26 mouse cellular contexts compared by ENCODE assay signal in the genomic region with DNA sequence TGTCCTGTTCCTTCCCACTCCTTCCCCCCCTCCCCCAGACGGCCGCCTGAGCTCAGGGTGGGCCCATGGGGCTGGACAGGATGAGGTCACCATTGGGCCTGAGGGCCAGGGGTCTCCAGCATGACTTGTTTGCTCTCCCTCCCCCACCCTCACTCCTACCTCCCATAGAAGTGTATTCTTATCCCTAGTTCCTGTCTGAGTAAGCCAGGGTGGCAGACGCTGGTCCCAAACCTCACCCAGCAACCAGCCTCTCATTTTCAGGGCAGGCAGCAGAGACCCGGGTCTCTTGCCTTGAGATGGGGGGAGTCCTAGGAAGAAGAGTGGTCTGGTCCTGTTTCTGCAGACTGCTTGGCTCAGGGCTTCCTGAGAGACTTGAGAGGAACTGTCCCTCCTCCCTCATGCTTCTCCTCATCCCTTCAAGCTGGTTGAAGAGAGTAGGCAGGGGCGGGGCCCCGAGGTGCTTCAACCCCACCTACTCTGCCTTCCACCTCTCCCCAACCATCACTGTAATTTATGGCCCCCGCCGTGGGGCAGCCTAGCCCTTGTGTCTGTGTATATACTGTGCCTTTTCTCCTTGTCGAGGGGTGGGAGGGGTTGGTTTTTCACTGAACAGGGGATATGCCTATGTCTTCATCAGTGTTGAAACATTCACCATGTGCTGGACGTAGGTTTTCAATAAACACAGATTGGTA. TPM values are rescaled to one million over a fixed set of nuclear protein-coding genes. Genes with fewer than 3 reads are reported as not detected.
DNase-seq lines count a peak whose midpoint lies in the region; ATAC-seq and TF ChIP-seq lines count a peak whose summit lies in the region.
"Had no signal": no experiment of that assay in that cellular context is flagged by ENCODE, and none has a peak within 500 bp of the region (broad histone marks: within the 10 kb centered on the region; RNA-seq: fewer than 3 reads in every experiment).

No protein-coding gene starts in this region.

- TF ChIP-seq CTCF in intestine, postnatal 0 days (IDR thresholded peaks at IDR 0.05; ENCODE audit: low read depth), result no peak
- TF ChIP-seq CTCF in midbrain, postnatal 0 days (IDR thresholded peaks at IDR 0.05), result no peak

- WGBS in intestine, embryonic 14.5 days, result 55% methylated on average over 9 of the region's 10 CpGs
- WGBS in intestine, postnatal 0 days, result 56% methylated on average over 10 of the region's 10 CpGs
- WGBS in midbrain, postnatal 0 days, result 66% methylated on average over 10 of the region's 10 CpGs
- WGBS in midbrain, embryonic 15.5 days, result 61% methylated on average over 10 of the region's 10 CpGs

- H3K9ac ChIP-seq in intestine, embryonic 14.5 days (ENCODE audit: low read length), result no peak overlapping the region
- no peak overlapping the region for H3K9ac ChIP-seq in intestine, postnatal 0 days (ENCODE audit: low read depth, low read length)
- H3K9ac ChIP-seq in midbrain, postnatal 0 days (replicated peaks; ENCODE audit: low read length, poor library complexity, severe bottlenecking), result 0 out of 2 replicates have a peak overlapping the region, but pooled peaks have one; percentile 13
- H3K9ac ChIP-seq in midbrain, embryonic 15.5 days, result no peak overlapping the region
- H3K9ac ChIP-seq: embryonic facial prominence, embryonic 12.5 days; heart, embryonic 12.5 days; liver, embryonic 13.5 days; lung, embryonic 14.5 days; neural tube, embryonic 15.5 days had no signal

- peaks cover 39% of the 10 kb centered on the region for H3K27me3 ChIP-seq in intestine, embryonic 14.5 days (replicated peaks; ENCODE audit: control insufficient read depth, insufficient read depth, low read length)
- no peaks in the 10 kb centered on the region; the same call in 1 of the 2 replicates for H3K27me3 ChIP-seq in intestine, postnatal 0 days (replicated peaks; ENCODE audit: control insufficient read depth, insufficient read depth, low read length)
- H3K27me3 ChIP-seq in midbrain, postnatal 0 days (ENCODE audit: insufficient read depth, low read length), result peaks cover 24% of the 10 kb centered on the region
- peaks cover 29% of the 10 kb centered on the region for H3K27me3 ChIP-seq in midbrain, embryonic 15.5 days (replicated peaks)

- H3K4me3 ChIP-seq in intestine, embryonic 14.5 days (ENCODE audit: low read depth, low read length), result no peak overlapping the region
- H3K4me3 ChIP-seq in intestine, postnatal 0 days (ENCODE audit: low read depth, low read length), result no peak overlapping the region
- no peak overlapping the region for H3K4me3 ChIP-seq in midbrain, postnatal 0 days (ENCODE audit: low read depth, low read length)
- no peak overlapping the region for H3K4me3 ChIP-seq in midbrain, embryonic 15.5 days
- H3K4me3 ChIP-seq: embryonic facial prominence, embryonic 12.5 days; erythroblast, embryonic 14.5 days; heart, embryonic 12.5 days; liver, embryonic 13.5 days; neural tube, embryonic 15.5 days had no signal

- no peak overlapping the region for H3K4me2 ChIP-seq in intestine, embryonic 14.5 days (ENCODE audit: low read length)
- H3K4me2 ChIP-seq in intestine, postnatal 0 days (replicated peaks; ENCODE audit: low read depth), result no peak overlapping the region
- no peak overlapping the region for H3K4me2 ChIP-seq in midbrain, postnatal 0 days (ENCODE audit: low read depth, low read length, poor library complexity, severe bottlenecking)
- no peak overlapping the region for H3K4me2 ChIP-seq in midbrain, embryonic 15.5 days
- H3K4me2 ChIP-seq: embryonic facial prominence, embryonic 12.5 days; heart, embryonic 12.5 days; liver, embryonic 13.5 days; lung, embryonic 14.5 days; neural tube, embryonic 15.5 days had no signal

- H3K9me3 ChIP-seq in intestine, embryonic 14.5 days (ENCODE audit: control insufficient read depth, low read length), result no peaks in the 10 kb centered on the region
- H3K9me3 ChIP-seq in intestine, postnatal 0 days (ENCODE audit: control insufficient read depth), result no peaks in the 10 kb centered on the region
- H3K9me3 ChIP-seq in midbrain, postnatal 0 days (ENCODE audit: low read length), result no peaks in the 10 kb centered on the region
- H3K9me3 ChIP-seq in midbrain, embryonic 15.5 days, result no peaks in the 10 kb centered on the region
- H3K9me3 ChIP-seq: embryonic facial prominence, embryonic 12.5 days; heart, embryonic 12.5 days; liver, embryonic 13.5 days; neural tube, embryonic 15.5 days had no signal

- 0 out of 2 replicates have a peak, but pooled peaks cover 4% of the 10 kb centered on the region for H3K4me1 ChIP-seq in intestine, embryonic 14.5 days (replicated peaks; ENCODE audit: control insufficient read depth, insufficient read depth, low read length)
- H3K4me1 ChIP-seq in intestine, postnatal 0 days (replicated peaks; ENCODE audit: control insufficient read depth, insufficient read depth, low read length), result no peaks in the 10 kb centered on the region
- H3K4me1 ChIP-seq in midbrain, postnatal 0 days (ENCODE audit: insufficient read depth, low read length), result peaks cover 9% of the 10 kb centered on the region; the same call in 1 of the 2 replicates
- peaks cover 21% of the 10 kb centered on the region for H3K4me1 ChIP-seq in midbrain, embryonic 15.5 days

- no peak overlapping the region for H3K27ac ChIP-seq in intestine, embryonic 14.5 days (ENCODE audit: low read depth)
- H3K27ac ChIP-seq in intestine, postnatal 0 days (ENCODE audit: low read depth, low read length), result no peak overlapping the region
- H3K27ac ChIP-seq in midbrain, postnatal 0 days (ENCODE audit: low read depth, low read length), result no peak overlapping the region
- no peak overlapping the region for H3K27ac ChIP-seq in midbrain, embryonic 15.5 days
- H3K27ac ChIP-seq: embryonic facial prominence, embryonic 12.5 days; liver, embryonic 13.5 days; neural tube, embryonic 15.5 days had no signal

- ATAC-seq in cerebellum, adult (ENCODE audit: insufficient number of reproducible peaks, low FRiP score, low TSS enrichment), result no peak
- 0 out of 2 replicates have a peak, but pooled peaks have one; percentile 21 for ATAC-seq in intestine, embryonic 14.5 days (replicated peaks; ENCODE audit: low FRiP score, low TSS enrichment, low read depth)
- ATAC-seq in intestine, postnatal 0 days, result no peak
- ATAC-seq in midbrain, postnatal 0 days (ENCODE audit: low FRiP score), result no peak
- no peak for ATAC-seq in midbrain, embryonic 15.5 days (replicated peaks)

- peak; percentile 70 for DNase-seq in cerebellum, adult 9-11 months
- DNase-seq in intestine, embryonic 14.5 days (ENCODE audit: low spot score), result no peak
- no peak for DNase-seq in midbrain, postnatal 0 days (ENCODE audit: low spot score)
- DNase-seq in frontal cortex, postnatal 14 days (ENCODE audit: low spot score in 2 of 2), result no peak
- DNase-seq: B cell, adult 2 months; heart, postnatal 14 days; kidney, postnatal 36 days; liver, embryonic 13.5 days; lung, embryonic 14.5 days; lung, postnatal 36 days; right cerebral cortex, postnatal 14 days; spleen, adult 18-20 months; thymus, adult 18-20 months; thymus, postnatal 4 days had no signal

- H3K36me3 ChIP-seq in intestine, embryonic 14.5 days (ENCODE audit: control insufficient read depth, insufficient read depth, low read length), result peaks cover 65% of the 10 kb centered on the region
- peaks cover 65% of the 10 kb centered on the region for H3K36me3 ChIP-seq in intestine, postnatal 0 days (ENCODE audit: control insufficient read depth, insufficient read depth)
- peaks cover 48% of the 10 kb centered on the region for H3K36me3 ChIP-seq in midbrain, postnatal 0 days (ENCODE audit: insufficient read depth, low read length)
- H3K36me3 ChIP-seq in midbrain, embryonic 15.5 days (replicated peaks), result peaks cover 23% of the 10 kb centered on the region

RNA-seq across cellular contexts. Expression of a gene that starts 7.8 kb away (rescaled TPM):
- 0.15 TPM in 2 replicates for polyA plus RNA-seq in intestine, embryonic 14.5 days (2014; fragmentation: Nextera tagmentation; extraction: Ambion mirVana)
- polyA plus RNA-seq in intestine, postnatal 0 days (2015; fragmentation: Nextera tagmentation; extraction: Ambion mirVana), result not detected in 2 replicates
- 6.5 and 7.6 TPM in 2 replicates for total RNA-seq in midbrain, postnatal 0 days (2014; rRNA removed)
- 1.6 and 2.2 TPM in 2 replicates for polyA plus RNA-seq in midbrain, postnatal 0 days (2015; fragmentation: Nextera tagmentation; extraction: Ambion mirVana)
- polyA plus RNA-seq in midbrain, embryonic 15.5 days (2015; fragmentation: Nextera tagmentation; extraction: Ambion mirVana), result 1.1 and 1.5 TPM in 2 replicates
- total RNA-seq: gastrocnemius, adult 8-10 months; granulocyte monocyte progenitor cell, adult 5-6 weeks; megakaryocyte-erythroid progenitor cell, adult 5-6 weeks had no signal

RNA-seq across cellular contexts. Expression of a gene that starts 19.3 kb away (rescaled TPM):
- polyA plus RNA-seq in intestine, embryonic 14.5 days (2014; fragmentation: Nextera tagmentation; extraction: Ambion mirVana), result 0.11 and 0.15 TPM in 2 replicates
- 0.10 TPM in 1 of 2 replicates, not detected in the other for polyA plus RNA-seq in intestine, postnatal 0 days (2015; fragmentation: Nextera tagmentation; extraction: Ambion mirVana)
- 0.94 and 2.1 TPM in 2 replicates for total RNA-seq in midbrain, postnatal 0 days (2014; rRNA removed)
- 0.18 and 0.27 TPM in 2 replicates for polyA plus RNA-seq in midbrain, postnatal 0 days (2015; fragmentation: Nextera tagmentation; extraction: Ambion mirVana)
- polyA plus RNA-seq in midbrain, embryonic 15.5 days (2015; fragmentation: Nextera tagmentation; extraction: Ambion mirVana), result 0.08 and 0.26 TPM in 2 replicates
- total RNA-seq: gastrocnemius, adult 8-10 months had no signal
- polyA plus RNA-seq: heart, embryonic 12.5 days; limb, embryonic 11.5 days; lung, embryonic 14.5 days had no signal

RNA-seq across cellular contexts. Expression of a gene that starts 39.7 kb away (rescaled TPM):
- 64.9 and 70.3 TPM in 2 replicates for polyA plus RNA-seq in intestine, embryonic 14.5 days (2014; fragmentation: Nextera tagmentation; extraction: Ambion mirVana)
- polyA plus RNA-seq in intestine, postnatal 0 days (2015; fragmentation: Nextera tagmentation; extraction: Ambion mirVana), result 14.8 and 16.5 TPM in 2 replicates
- total RNA-seq in midbrain, postnatal 0 days (2014; rRNA removed), result 5.2 and 17.9 TPM in 2 replicates
- 10.2 TPM in 2 replicates for polyA plus RNA-seq in midbrain, postnatal 0 days (2015; fragmentation: Nextera tagmentation; extraction: Ambion mirVana)
- 10.7 and 13.6 TPM in 2 replicates for polyA plus RNA-seq in midbrain, embryonic 15.5 days (2015; fragmentation: Nextera tagmentation; extraction: Ambion mirVana)
- total RNA-seq: gastrocnemius, adult 8-10 months had no signal

RNA-seq across cellular contexts. Expression of a gene that starts 47.4 kb away (rescaled TPM):
- polyA plus RNA-seq in intestine, embryonic 14.5 days (2014; fragmentation: Nextera tagmentation; extraction: Ambion mirVana), result 0.15 TPM in 1 of 2 replicates, not detected in the other
- 0.13 TPM in 1 of 2 replicates, not detected in the other for polyA plus RNA-seq in intestine, postnatal 0 days (2015; fragmentation: Nextera tagmentation; extraction: Ambion mirVana)
- total RNA-seq in midbrain, postnatal 0 days (2014; rRNA removed), result 139 and 156 TPM in 2 replicates
- polyA plus RNA-seq in midbrain, postnatal 0 days (2015; fragmentation: Nextera tagmentation; extraction: Ambion mirVana), result 15.4 and 17.9 TPM in 2 replicates
- 22.6 and 24.0 TPM in 2 replicates for polyA plus RNA-seq in midbrain, embryonic 15.5 days (2015; fragmentation: Nextera tagmentation; extraction: Ambion mirVana)
- total RNA-seq: gastrocnemius, adult 8-10 months; granulocyte monocyte progenitor cell, adult 5-6 weeks; heart, postnatal 14 days; megakaryocyte-erythroid progenitor cell, adult 5-6 weeks had no signal
- polyA plus RNA-seq: embryonic facial prominence, embryonic 12.5 days; erythroblast, embryonic 14.5 days; heart, embryonic 12.5 days; kidney, embryonic 14.5 days; limb, embryonic 11.5 days; liver, embryonic 13.5 days; lung, embryonic 14.5 days had no signal

RNA-seq across cellular contexts. Expression of a gene that starts 57.8 kb away (rescaled TPM):
- polyA plus RNA-seq in intestine, embryonic 14.5 days (2014; fragmentation: Nextera tagmentation; extraction: Ambion mirVana), result 136 and 144 TPM in 2 replicates
- polyA plus RNA-seq in intestine, postnatal 0 days (2015; fragmentation: Nextera tagmentation; extraction: Ambion mirVana), result 68.7 and 69.5 TPM in 2 replicates
- total RNA-seq in midbrain, postnatal 0 days (2014; rRNA removed), result 204 and 245 TPM in 2 replicates
- 141 and 150 TPM in 2 replicates for polyA plus RNA-seq in midbrain, postnatal 0 days (2015; fragmentation: Nextera tagmentation; extraction: Ambion mirVana)
- 220 and 224 TPM in 2 replicates for polyA plus RNA-seq in midbrain, embryonic 15.5 days (2015; fragmentation: Nextera tagmentation; extraction: Ambion mirVana)
